Mouse (Mus musculus): Measurements from ENCODE around the gene Nol12. TPM values are rescaled to one million over a fixed set of nuclear protein-coding genes. Genes with fewer than 3 reads are reported as not detected.

The Nol12 gene
- total RNA-seq, 2 experiments from 2014 or later, result 17.8 to 18.9 TPM

DNA sequence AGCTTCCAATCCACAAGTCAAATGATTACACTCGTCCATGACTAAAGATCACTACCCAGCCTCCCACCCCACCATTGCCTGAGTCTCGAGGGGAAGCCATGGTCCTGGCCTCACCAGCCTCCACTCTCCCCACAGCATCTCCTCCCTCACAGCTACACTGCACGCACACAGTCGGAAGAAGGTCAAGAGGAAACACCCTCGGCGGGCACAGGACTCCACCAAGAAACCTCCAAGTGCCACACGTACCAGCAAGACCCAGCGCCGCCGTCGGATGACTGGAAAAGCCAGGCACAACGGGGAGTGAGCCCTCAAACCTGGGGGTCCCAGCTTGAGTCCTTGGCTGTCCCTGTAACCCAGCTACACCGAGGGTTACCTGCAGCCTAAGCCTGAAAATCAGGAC is 5.6 kb downstream of the Nol12 start:
- intact Hi-C loops (cut with DNase I), result no loop called here
- no peak for DNase-seq

DNA sequence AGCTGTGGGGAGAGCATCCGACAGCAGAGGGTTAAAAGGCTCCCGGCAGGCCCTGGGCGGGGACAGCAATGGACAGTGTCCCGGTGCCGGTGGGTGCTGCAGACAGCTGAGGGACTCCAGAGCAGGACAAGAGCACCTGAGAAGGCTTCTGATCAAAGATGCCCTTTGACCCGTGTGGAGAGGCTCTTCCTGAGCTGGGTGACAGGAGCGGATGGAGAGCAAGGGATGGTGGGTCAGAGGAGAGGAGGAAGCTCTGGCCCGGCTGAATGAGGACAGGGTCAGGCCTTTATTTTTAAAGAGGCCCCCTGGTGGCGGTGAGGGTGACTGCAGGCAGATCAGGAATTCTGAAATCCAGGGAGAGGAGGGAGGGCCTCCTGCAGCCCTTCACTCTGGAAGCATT is 7.9 kb downstream of the Nol12 start:
- intact Hi-C loops (cut with DNase I), result loop anchor here (1.0 kb wide), 1 partner anchor 27 kb away; no protein-coding TSS in a partner anchor
- DNase-seq, result peak; percentile 91 to 94

DNA sequence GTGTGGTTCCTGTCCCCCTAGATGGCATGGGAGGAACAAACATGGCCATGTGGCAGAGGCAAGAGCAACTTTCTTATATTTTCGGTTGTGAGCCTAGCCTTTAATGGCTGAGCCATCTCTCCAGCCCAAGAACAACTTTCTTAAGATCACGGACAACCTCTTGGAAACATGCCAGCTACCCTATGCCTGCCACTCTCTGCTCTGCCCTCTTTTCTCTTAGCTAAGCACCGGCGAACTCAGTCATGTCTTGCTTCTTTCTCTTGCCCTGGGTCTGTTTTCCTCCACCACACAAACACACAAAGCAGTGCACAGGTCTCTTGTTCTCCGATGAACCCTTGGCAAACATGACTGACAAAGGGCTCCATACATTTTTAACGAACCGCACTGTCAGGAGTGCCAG is 11.5 kb downstream of the Nol12 start:
- no peak for DNase-seq
- intact Hi-C loops (cut with DNase I), result no loop called here

DNA sequence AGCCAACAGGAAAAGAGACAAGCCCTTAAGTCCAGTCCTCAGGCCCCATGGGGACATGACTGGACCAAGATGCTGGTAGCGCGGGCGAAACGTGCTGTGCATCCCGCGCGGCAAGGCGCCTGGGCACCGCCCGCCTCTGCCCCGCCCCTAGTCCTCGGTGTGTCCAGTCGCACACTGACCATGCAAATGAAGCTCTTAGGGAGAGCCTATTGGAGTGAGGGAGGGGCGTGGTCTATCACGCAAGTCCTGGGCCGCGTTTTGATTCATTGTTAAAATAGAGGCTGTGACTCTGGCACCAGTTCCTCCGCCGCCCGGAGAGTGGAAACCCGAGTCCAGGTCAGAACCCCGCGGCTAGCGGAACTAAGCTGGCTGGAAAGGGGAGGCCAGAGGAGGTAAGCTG is 12.9 kb downstream of the Nol12 start, which contains the start of gene Triobp:
Gene Triobp (plus strand): TSS at position 68 of the 400 bp plus-strand sequence.
- intact Hi-C loops (cut with DNase I), result no loop called here
- DNase-seq, result peak; percentile 91

DNA sequence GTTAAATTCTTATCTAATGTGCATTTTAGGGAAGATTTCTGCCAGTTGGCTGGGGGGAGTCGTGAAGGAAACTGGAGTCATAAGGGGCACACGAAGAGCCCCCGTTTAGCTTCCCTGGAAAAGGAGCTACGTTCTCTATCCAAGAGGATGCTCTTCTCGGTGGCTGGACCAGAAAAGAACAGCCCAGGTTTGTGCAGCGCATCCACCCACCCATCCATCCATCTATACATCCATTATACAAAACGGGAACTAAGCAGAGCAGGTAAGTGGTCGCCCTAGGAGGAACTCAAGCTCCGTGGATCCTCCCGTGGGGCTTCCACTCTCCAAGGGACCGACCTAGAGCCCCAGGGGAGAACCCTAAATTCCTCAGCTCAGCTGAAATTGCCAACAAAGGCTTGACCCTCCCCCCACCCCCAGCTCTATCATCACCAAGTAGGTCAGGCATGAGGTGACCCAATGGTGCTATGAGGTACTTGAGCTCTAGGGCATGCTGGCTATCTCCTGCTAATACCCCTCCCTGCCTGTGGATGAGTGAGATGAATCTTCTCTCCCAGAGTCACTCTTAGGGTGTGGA is 13.5 kb downstream of the Nol12 start:
- intact Hi-C loops (cut with DNase I), result no loop called here
- no peak for DNase-seq

DNA sequence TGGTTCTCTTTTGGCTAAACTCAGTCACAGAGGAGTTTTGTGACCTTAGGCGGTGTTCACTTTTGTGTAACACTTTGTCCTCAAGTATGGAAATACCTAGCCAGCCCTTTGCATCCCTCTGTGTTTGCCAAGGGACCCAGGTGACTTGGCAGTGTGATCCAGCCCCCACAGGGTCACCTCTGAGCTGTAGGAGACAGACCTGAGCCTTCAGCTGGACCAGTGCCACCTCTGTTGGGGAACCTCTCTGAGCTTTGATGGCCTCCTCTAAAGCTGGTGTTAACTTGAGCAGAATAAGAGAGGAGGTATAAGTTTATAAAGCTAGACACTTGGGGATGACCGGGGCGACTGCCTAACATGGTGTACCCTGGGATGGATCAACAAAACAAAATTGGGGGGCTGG is 14.2 kb downstream of the Nol12 start:
- intact Hi-C loops (cut with DNase I), result no loop called here

DNA sequence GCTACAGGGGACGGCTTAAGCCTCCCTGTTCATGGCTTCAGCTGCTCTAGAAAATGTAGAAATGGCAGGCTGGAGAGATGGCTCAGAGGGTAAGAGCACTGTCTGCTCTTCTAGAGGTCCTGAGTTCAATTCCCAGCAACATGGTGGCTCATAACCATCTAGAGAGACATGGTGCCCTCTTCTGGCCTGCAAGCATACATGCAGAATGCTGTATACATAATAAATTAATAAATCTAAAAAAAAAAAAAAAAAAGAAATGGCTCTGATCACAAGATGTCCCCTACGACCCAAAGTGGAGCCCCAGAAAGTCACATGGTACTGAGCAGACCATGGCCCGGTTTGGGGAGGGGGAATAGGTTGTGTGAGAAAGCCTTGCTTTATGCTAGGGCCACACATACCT is 20.9 kb downstream of the Nol12 start:
- intact Hi-C loops (cut with DNase I), result no loop called here
- no peak for DNase-seq

More for the DNA sequence above, 14.2 kb downstream of the Nol12 start:
- no peak for DNase-seq

DNA sequence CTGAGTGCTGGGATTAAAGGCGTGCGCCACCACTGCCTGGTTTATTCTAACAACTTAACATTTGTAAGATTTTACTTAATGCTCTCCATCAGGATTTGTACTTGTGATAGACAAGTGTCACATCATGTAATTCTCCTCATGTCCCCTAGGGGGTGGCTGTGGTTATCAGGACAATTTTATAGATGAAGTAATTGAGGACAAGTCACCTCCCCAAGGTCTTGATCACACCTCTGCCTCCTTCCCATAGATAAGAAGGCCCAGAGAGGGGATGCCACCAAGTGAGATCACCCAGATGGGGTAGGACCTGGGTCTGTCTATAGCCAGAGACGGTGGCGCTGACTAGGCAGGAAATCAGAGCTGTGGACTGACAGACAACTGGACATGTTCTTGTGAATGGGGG is 21.6 kb downstream of the Nol12 start:
- no peak for DNase-seq
- intact Hi-C loops (cut with DNase I), result no loop called here

DNA sequence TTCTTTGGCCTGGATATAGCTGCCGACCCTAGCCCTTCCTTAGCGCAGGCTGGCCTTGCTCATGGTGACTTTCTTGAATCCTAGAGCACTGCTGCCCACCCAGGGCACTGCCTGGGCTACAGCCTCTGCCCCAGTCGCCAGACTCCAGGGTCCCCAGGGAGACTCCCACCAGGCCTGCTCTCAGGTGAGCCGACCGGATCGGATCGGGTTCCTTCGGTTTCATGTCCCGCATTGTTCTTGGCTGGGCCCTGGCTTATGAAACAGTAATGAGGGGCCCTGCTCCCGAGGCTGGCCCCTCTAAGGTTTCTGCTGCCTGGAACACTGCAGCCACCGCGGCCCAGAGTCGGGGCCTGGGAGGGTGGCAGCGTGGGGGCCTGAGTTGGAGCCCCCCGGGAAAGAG is 22.3 kb downstream of the Nol12 start:
- intact Hi-C loops (cut with DNase I), result no loop called here
- no peak for DNase-seq

DNA sequence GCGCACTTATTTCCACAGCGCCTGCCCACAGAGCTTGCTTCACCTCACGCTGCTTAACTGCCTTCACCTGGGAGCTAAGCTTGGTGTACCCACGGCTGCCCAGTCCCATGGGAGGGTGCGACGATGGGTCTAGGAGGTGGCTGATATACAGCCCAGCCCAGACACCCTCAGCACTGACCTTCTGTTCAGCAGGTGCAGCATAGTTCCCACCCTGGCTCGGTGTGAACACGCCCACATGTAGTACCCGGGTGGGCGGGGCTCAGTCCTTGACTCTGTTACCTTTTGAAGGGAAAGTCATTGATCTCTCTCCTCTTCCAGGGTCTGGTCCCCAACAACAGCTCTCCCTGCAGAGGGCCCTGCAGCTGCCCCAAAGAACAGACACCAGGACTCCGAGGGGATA is 24.8 kb downstream of the Nol12 start:
- no peak for DNase-seq
- intact Hi-C loops (cut with DNase I), result no loop called here

DNA sequence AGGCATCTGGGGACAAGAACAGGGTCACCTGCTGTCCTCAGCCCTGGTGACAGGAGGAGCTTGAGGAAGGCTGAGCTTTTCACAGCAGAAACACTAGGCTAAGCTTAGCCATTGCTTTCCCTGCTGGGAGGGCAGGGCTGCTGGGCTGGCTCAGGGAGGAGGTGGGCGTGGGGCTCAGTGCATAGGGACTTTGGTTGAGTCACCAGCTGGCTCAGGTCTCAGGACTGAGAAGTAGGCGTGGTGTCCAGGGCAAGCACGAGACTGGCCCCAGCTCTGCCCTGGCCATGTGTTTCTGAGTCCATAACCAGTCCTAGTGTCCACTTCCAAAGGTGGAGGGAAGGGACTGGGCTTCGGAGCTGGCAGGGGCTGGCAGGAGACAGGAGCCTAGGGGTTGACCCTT is 25.4 kb downstream of the Nol12 start:
- DNase-seq, result peak; percentile 72 to 75
- intact Hi-C loops (cut with DNase I), result no loop called here

DNA sequence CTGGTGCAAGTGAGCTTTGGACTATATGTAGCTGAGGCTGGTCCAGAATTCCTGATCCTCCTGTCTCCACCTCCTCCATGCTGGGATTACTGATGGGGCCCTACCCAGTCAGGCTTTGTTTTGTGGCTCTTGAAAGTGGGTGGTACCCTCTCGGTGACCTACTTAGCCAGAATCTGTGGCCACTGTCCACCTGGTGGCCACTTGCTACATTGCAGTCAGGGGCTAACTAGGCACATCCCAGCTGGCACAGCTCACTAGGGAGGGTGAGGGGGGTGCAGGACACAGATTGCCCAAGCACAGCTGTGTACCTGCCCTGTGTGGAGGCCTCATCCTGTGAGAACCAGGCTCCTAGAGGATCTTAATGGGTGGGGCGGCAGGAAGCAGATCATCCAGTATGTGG is 28.2 kb downstream of the Nol12 start:
- intact Hi-C loops (cut with DNase I), result loop anchor here (1.0 kb wide), 1 partner anchor 48 kb away; no protein-coding TSS in a partner anchor
- peak; percentile 63 to 84 for DNase-seq

DNA sequence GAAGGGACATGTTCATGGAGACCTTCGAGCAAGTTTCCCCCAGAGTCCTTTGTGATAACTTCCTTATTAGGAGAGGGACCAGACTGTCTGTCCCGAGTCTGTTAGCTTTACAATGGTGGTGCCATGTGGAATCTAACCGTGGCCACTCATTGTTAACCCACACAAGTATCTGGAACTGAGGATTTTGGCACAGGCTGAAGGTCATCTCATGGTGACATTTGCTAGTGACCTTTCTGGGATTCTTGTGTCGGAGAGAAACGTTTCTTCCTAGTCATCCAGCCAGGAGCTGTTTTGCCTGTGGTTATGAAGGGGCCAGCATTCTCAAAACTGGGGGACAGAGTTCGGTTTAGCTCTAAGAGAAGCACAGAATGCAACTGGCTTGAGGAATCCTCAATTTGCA is 36.9 kb downstream of the Nol12 start:
- DNase-seq, result no peak
- intact Hi-C loops (cut with DNase I), result no loop called here

DNA sequence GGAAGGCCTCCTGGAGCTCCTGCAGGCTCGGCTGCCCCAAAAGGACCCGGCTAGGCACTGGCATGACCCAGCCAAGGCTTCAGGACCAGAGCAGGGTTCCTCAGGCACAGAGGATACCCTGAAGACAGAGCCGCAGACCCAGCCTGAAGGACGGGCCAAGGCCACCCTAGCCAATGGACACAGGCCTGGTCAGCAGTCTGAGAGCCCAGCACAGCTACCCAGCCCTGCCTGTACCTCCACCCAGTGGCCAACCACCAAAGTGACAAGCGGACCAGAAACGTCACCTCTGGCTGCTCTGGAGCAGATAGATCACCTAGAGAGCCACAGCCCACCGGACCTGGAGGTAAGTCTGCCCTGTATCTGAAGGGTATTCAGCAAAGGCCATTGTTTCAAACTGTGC is 39.2 kb downstream of the Nol12 start:
- intact Hi-C loops (cut with DNase I), result no loop called here
- DNase-seq, result peak; percentile 16 to 32

DNA sequence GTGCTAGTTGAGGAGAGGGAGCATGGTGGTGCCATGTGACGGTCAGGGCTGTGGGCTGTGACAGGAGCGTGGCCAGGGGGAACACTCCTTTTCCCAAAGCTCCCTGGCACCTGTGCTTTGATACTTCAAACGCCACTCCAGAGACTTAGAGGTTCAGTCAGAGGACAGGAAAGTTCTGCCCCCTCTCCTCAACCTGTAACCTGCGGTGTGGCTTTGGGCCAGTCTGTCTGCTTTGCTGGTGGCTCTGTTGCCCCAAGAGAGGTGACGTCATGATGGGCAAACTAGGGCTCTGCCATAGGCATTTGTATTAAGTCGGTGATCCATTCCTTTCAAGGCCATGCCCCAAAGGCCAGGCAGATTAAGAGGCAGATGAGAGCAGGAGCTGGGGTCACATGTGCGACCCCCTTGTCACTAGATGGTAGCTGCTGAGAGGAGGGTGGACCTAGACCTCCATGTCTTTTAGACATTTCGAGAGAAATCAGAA is 43.0 kb downstream of the Nol12 start:
- DNase-seq, result no peak
- intact Hi-C loops (cut with DNase I), result no loop called here

DNA sequence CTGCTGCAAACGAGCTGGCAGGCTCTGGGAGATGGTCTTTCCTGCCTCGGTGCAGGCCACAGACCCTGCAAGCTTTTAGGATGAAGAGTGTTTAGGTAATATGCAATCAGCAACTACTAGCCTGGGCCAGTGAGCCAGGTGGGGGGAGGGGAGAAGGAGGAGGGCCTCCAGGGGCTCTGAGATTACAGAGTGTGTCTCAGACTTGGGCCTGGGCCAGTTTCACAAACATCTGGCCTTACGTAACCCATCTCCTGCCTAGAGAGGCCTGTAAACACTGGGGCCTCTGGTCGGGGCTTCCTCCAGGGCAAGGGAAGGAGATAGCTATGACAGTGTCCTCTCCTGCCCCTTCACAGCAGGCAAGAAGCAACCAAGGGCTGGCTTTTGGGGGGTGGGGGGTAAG is 44.1 kb downstream of the Nol12 start:
- DNase-seq, result peak; percentile 92
- intact Hi-C loops (cut with DNase I), result no loop called here

DNA sequence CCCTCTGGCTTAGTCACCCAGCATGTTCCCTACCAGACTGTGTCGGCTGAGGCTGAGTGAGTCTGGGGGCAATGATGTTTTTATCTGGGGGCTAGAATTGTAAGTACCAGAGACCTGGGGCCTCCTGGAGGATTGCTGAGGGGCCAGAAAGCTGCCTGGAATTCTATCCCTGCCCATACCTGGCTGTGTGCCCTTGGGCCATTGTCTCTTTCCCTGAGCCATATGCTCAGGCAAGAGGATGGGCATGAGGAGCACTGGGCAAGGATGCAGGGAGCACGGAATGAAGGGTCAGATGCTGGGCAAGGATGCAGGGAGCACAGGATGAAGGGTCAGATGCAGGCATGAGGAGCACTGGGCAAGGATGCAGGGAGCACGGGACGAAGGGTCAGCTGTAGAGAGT is 45.4 kb downstream of the Nol12 start:
- intact Hi-C loops (cut with DNase I), result no loop called here
- no peak for DNase-seq

DNA sequence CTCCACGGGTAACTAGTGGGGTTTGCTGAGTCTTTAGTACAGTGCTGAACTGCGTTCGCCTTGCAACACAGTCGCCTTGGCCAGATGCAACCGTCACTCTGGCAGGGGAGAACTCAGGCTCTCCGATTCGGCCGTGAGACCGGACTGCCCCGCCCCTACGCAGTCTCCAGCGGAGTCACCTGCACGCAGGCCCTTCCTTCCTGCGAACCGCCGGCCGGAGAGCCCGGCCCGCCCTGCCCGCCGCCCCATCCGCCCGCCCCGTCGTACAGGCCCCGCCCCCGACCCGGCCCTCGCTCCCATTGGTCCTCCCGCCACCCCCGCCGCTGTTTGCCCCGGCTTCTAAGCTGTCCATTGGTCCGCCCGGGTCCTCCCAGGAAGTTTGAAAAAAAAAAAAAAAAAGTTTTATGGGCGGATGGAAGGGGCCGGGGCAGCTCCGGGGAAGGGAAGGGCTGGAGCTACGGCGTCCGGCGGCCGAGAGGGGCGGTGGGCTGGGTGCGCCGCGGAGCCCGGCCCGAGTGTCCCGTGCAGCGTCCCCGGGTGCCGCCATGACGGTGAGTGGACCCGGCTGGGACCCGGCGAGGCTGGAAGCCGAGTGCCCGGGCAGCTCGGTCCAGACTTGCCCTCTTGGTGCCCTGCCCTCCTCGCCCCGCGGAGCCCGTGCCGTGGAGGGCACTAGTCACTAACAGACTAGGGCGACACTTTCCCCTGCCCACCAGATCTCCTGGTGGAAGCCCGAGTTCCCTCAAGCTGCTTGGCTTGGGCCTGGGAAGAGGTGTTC is 48.1 kb downstream of the Nol12 start:
- DNase-seq, result peak; percentile 89 to 91
- intact Hi-C loops (cut with DNase I), result no loop called here

DNA sequence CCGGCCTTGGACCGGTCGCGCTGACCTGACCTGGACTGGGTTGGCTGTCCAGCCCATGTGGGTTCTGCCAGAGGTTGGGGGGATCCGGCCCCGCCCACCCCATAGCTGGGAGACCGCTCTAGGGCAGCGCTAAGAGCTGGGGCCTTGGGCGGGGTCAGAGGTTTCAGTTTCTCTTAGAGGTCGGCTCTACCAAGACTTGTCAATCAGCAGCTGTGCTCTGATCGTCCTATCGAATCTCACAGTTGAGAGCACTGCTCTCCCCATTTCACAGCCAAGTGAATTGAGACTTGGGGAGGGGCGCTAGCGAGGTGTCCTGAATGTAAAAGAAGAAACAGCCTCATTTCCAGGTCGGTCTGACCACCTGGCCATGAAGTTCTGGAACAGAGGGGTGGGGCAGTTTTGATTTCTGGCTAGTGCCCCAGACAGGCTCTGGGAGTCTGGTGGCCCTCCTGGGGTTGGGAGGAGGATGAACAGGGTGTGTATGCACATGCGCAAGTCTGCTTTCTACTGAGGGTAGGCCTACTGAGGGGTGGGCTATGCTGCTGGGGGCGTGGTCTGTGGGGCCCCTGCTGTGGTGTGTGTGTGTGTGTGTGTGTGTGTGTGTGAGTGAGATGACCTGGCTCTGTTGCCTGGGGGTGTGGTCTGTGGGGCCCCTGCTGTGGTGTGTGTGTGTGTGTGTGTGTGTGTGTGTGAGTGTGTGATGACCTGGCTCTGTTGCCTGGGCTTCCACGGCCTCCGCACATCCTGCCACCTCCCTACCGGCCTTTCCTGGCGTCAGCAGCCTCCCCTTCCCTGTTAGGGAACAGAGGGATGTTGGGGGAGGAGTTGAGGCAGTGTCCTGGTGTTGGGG is 48.9 kb downstream of the Nol12 start:
- peak; percentile 73 for DNase-seq
- intact Hi-C loops (cut with DNase I), result no loop called here

DNA sequence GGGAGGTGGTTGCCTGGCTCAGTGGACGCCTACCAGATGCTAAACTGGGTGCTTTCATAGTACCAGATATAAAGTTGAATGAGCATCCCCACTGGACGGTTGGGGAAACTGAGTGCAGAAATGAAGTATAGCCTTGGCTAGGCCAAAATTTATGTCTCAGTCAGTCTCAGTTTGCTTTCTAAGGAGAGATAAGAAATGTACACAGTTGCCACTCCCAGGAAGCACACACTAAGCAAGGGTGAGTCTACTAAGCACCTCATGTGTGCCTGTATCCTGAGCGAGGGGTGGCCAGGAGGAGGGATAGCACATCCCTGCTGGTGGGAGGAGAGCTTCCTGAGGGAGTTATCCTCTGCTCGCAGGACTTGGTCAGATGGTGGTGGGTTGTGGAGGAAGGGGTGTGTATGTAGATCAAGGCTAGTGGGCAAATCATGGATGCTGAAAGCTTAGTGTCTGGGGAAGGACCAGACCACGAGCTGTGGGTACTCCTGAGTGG is 49.6 kb downstream of the Nol12 start:
- DNase-seq, result peak; percentile 15 to 29
- intact Hi-C loops (cut with DNase I), result no loop called here
